Mouse (Mus musculus) forebrain, embryonic 13.5 days (tissue): ENCODE results near the gene Olfr49. TPM values are rescaled to one million over a fixed set of nuclear protein-coding genes. Genes with fewer than 3 reads are reported as not detected.

Experiments used
- ATAC-seq: fragments of 200-750 bp; cut with Nextera tagmentation; 2 replicates; pipeline ENCODE4 v1.8.0; 2017
- H3K27ac ChIP-seq: fragments of 300-500 bp; sonication (generic); 2 replicates; pipeline ENCODE4 v1.5.1; 2015; ENCODE audit warnings: inconsistent platforms, mild to moderate bottlenecking, moderate library complexity
- H3K27me3 ChIP-seq: fragments of 300-500 bp; sonication (generic); 2 replicates; pipeline ENCODE4 v1.6.1; 2015; ENCODE audit warnings: mild to moderate bottlenecking, inconsistent platforms
- H3K36me3 ChIP-seq: fragments of 300-500 bp; sonication (generic); 2 replicates; pipeline ENCODE4 v1.6.1; 2015; ENCODE audit warnings: mild to moderate bottlenecking, inconsistent platforms; ENCODE audit not compliant: poor library complexity, severe bottlenecking
- H3K4me1 ChIP-seq: fragments of 300-500 bp; sonication (generic); 2 replicates; pipeline ENCODE4 v1.6.1; 2015; ENCODE audit warnings: inconsistent platforms
- H3K4me2 ChIP-seq: fragments of 300-500 bp; sonication (generic); 2 replicates; pipeline ENCODE4 v1.6.1; 2015; ENCODE audit warnings: inconsistent platforms, mild to moderate bottlenecking, moderate library complexity
- H3K4me3 ChIP-seq: fragments of 300-500 bp; sonication (generic); 2 replicates; pipeline ENCODE4 v1.5.1; 2015; ENCODE audit warnings: mild to moderate bottlenecking, inconsistent platforms
- H3K9ac ChIP-seq: fragments of 300-500 bp; sonication (generic); 2 replicates; pipeline ENCODE4 v1.6.1; 2015; ENCODE audit warnings: mild to moderate bottlenecking, inconsistent platforms
- H3K9me3 ChIP-seq: fragments of 300-500 bp; sonication (generic); replicated peaks from 2 replicates; pipeline ENCODE4 v1.6.1; 2016; ENCODE audit warnings: inconsistent platforms
- WGBS: fragments of 180-500 bp; shearing (Covaris S2); methylation state at CpG from one replicate; pipeline ENCODE4 v1.1.7; 2015; 5-methylcytosine and 5-hydroxymethylcytosine counted together
- polyA plus RNA-seq: library from polyadenylated mRNA; unstranded; fragments of >200 nt; fragmentation: Nextera tagmentation; extraction: Ambion mirVana; gene quantifications from 2 replicates; pipeline ENCODE4 v1.2.1, GENCODE M21; 2015

Olfr49 gene
- polyA plus RNA-seq, 1 experiment from 2014 or later, result not detected

GRCm38 (mm10) chr14:54228501-54228900 lies 56.2 kb downstream of the Olfr49 start:
- Histone ChIP-seq H3K36me3 (no peaks in the 10 kb centered on the region), H3K4me2 (peak overlapping the region; percentile 56), H3K27ac (peak overlapping the region; percentile 75; the same call in 1 of the 2 replicates), H3K9ac (peak overlapping the region; percentile 68), H3K4me1 (peaks cover 30% of the 10 kb centered on the region), H3K27me3 (no peaks in the 10 kb centered on the region), H3K9me3 (no peaks in the 10 kb centered on the region), H3K4me3 (peak overlapping the region; percentile 25)
- WGBS, result 7% methylated on average over 7 of the region's 7 CpGs
- ATAC-seq, result peak; percentile 17

Other genes with a start within 250 kb of the Olfr49 start
- 281 and 283 TPM in 2 replicates for gene Dad1, start 30.8 kb downstream of the Olfr49 start, polyA plus RNA-seq
- 46.1 and 51.3 TPM in 2 replicates for gene Abhd4, start 30.8 kb downstream of the Olfr49 start, polyA plus RNA-seq
- gene Oxa1l, start 75.9 kb upstream of the Olfr49 start, polyA plus RNA-seq, result 43.8 and 50.6 TPM in 2 replicates
- gene Slc7a7, start 132.8 kb upstream of the Olfr49 start, polyA plus RNA-seq, result 5.6 and 6.1 TPM in 2 replicates
- gene Mrpl52, start 142.0 kb upstream of the Olfr49 start, polyA plus RNA-seq, result 270 and 310 TPM in 2 replicates
- gene Mmp14, start 146.7 kb upstream of the Olfr49 start, polyA plus RNA-seq, result 54.5 and 57.3 TPM in 2 replicates
- gene Lrp10, start 179.2 kb upstream of the Olfr49 start, polyA plus RNA-seq, result 19.9 and 24.4 TPM in 2 replicates
- gene Rem2, start 191.2 kb upstream of the Olfr49 start, polyA plus RNA-seq, result 24.2 and 24.4 TPM in 2 replicates
- gene Prmt5, start 232.6 kb upstream of the Olfr49 start, polyA plus RNA-seq, result 107 and 113 TPM in 2 replicates